Mouse (Mus musculus) hindbrain, embryonic 15.5 days (tissue): ENCODE data around the gene Pou2af1. TPM values are rescaled to one million over a fixed set of nuclear protein-coding genes. Genes with fewer than 3 reads are reported as not detected.

Source experiments
- ATAC-seq: fragments of 200-750 bp; cut with Nextera tagmentation; 2 replicates; pipeline ENCODE4 v1.8.0; 2017; ENCODE audit warnings: low read depth, moderate number of reproducible peaks, moderate TSS enrichment; ENCODE audit not compliant: low FRiP score
- H3K27ac ChIP-seq: fragments of 300-500 bp; sonication (generic); replicated peaks from 2 replicates; pipeline ENCODE4 v1.5.1; 2015; ENCODE audit warnings: mild to moderate bottlenecking, inconsistent platforms
- H3K27me3 ChIP-seq: fragments of 300-500 bp; sonication (generic); 2 replicates; pipeline ENCODE4 v1.6.1; 2015; ENCODE audit warnings: control low read depth, inconsistent platforms
- H3K36me3 ChIP-seq: fragments of 300-500 bp; sonication (generic); 2 replicates; pipeline ENCODE4 v1.6.1; 2015; ENCODE audit warnings: control low read depth, inconsistent platforms
- H3K4me1 ChIP-seq: fragments of 300-500 bp; sonication (generic); replicated peaks from 2 replicates; pipeline ENCODE4 v1.6.1; 2015; ENCODE audit warnings: control low read depth, inconsistent platforms
- H3K4me2 ChIP-seq: fragments of 300-500 bp; sonication (generic); 2 replicates; pipeline ENCODE4 v1.6.1; 2015; ENCODE audit warnings: moderate library complexity, mild to moderate bottlenecking, inconsistent platforms
- H3K4me3 ChIP-seq: fragments of 300-500 bp; sonication (generic); 2 replicates; pipeline ENCODE4 v1.5.1; 2015; ENCODE audit warnings: mild to moderate bottlenecking, inconsistent platforms
- H3K9ac ChIP-seq: fragments of 300-500 bp; sonication (generic); 2 replicates; pipeline ENCODE4 v1.6.1; 2015; ENCODE audit warnings: inconsistent platforms
- H3K9me3 ChIP-seq: fragments of 300-500 bp; sonication (generic); 2 replicates; pipeline ENCODE4 v1.6.1; 2016; ENCODE audit warnings: control low read depth, inconsistent platforms
- WGBS: fragments of 180-500 bp; shearing (Covaris S2); methylation state at CpG from one replicate; pipeline ENCODE4 v1.1.7; 2015; 5-methylcytosine and 5-hydroxymethylcytosine counted together
- polyA plus RNA-seq: library from polyadenylated mRNA; unstranded; fragments of >200 nt; fragmentation: Nextera tagmentation; extraction: Ambion mirVana; gene quantifications from 2 replicates; pipeline ENCODE4 v1.2.1, GENCODE M21; 2015

The Pou2af1 gene
- polyA plus RNA-seq, 1 experiment from 2014 or later = 0.27 TPM

DNA sequence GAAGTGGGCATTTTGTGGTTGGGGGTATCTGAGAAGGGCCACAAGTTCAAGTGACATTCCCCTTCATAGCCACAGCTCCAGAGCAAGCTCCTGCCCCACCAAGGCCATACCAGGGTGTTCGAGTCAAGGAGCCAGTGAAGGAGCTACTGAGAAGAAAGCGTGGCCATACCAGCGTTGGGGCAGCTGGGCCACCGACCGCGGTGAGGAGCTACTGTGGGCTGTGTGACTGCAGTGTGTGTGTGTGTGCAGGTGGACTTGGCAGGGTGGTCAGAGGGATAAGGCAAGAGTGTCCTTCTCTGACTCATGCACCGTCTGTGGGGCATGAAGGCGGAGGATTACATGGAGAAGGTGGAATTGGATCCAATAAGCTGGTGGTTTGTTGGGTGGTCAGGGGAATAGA lies 18.7 kb downstream of the Pou2af1 start:
- WGBS = 95% methylated on average over 8 of the region's 8 CpGs
- H3K36me3 ChIP-seq = no peaks in the 10 kb centered on the region

GRCm38 (mm10) chr9:51238741-51239385 lies 25.4 kb downstream of the Pou2af1 start:
- 51% methylated on average over 12 of the region's 12 CpGs for WGBS
- Histone ChIP-seq H3K27me3 (peaks cover 4% of the 10 kb centered on the region; the same call in 1 of the 2 replicates), H3K4me3 (no peak overlapping the region), H3K9ac (no peak overlapping the region), H3K4me2 (no peak overlapping the region), H3K4me1 (peaks cover 8% of the 10 kb centered on the region), H3K36me3 (no peaks in the 10 kb centered on the region), H3K27ac (0 out of 2 replicates have a peak overlapping the region, but pooled peaks have one; percentile 31), H3K9me3 (no peaks in the 10 kb centered on the region)
- ATAC-seq = peak; percentile 69; the same call in 1 of the 2 replicates

More for the DNA sequence above, 18.7 kb downstream of the Pou2af1 start:
- no peak overlapping the region for H3K27ac ChIP-seq
- no peak for ATAC-seq
- H3K4me3 ChIP-seq = no peak overlapping the region
- no peak overlapping the region for H3K4me2 ChIP-seq
- no peak overlapping the region for H3K9ac ChIP-seq
- no peaks in the 10 kb centered on the region for H3K9me3 ChIP-seq
- H3K4me1 ChIP-seq = no peaks in the 10 kb centered on the region
- no peaks in the 10 kb centered on the region; the same call in 1 of the 2 replicates for H3K27me3 ChIP-seq

GRCm38 (mm10) chr9:51256780-51257502 lies 43.4 kb downstream of the Pou2af1 start:
- Histone ChIP-seq H3K4me3 (no peak overlapping the region), H3K9ac (no peak overlapping the region), H3K9me3 (no peaks in the 10 kb centered on the region), H3K4me1 (no peaks in the 10 kb centered on the region), H3K4me2 (no peak overlapping the region), H3K27me3 (no peaks in the 10 kb centered on the region), H3K27ac (no peak overlapping the region), H3K36me3 (no peaks in the 10 kb centered on the region)
- 66% methylated on average over 4 of the region's 4 CpGs for WGBS
- no peak for ATAC-seq

- H3K4me1 ChIP-seq = no peaks in the 10 kb centered on the region
- H3K27ac ChIP-seq = no peak overlapping the region
- no peak overlapping the region for H3K9ac ChIP-seq
- H3K27me3 ChIP-seq = no peaks in the 10 kb centered on the region
- ATAC-seq = no peak
- H3K4me3 ChIP-seq = no peak overlapping the region
- 88% methylated on average over 5 of the region's 5 CpGs for WGBS
- H3K36me3 ChIP-seq = no peaks in the 10 kb centered on the region
- H3K4me2 ChIP-seq = no peak overlapping the region
- H3K9me3 ChIP-seq = no peaks in the 10 kb centered on the region
Measured at GRCm38 (mm10) chr9:51258426-51258825, 44.9 kb downstream of the Pou2af1 start.

DNA sequence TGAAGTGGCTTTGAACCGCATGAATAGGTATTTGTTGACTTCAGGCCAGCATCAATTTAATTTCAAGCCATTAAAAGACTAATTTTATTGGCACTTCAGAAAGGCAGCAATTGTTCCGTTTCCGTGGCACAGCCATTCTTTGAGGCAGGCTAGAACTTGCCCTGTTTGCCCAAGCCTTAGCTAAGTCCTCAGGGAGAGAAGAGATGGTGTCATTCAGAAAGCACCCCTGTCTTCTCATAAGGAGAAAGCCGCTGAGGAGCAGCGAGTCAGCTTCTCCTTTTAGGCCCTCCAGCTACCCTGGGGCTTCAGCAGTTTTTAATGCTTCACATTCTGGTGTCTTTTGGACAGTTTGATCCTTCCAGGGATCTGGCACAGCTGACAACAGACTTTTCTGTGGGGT lies 55.3 kb downstream of the Pou2af1 start:
- H3K9me3 ChIP-seq = no peaks in the 10 kb centered on the region

DNA sequence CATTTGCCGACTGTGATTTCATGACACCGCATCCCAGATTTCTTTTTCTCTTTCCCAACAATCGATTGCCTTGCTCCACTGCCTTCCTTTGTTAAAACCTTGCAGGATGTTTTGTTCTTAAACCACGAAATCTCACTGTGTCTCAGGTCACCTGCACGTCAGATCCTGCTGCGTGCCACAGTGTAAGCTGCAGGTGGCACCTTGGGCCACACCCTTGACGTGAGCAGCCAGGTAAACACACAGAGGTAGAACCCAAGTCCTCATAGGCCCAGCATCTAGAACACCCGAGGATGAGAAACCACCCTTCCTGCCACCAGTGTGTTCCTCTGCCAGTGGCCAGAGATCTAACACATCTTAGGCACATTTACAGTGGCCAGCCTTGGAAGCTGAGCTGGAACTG lies 57.6 kb downstream of the Pou2af1 start:
- no peaks in the 10 kb centered on the region for H3K4me1 ChIP-seq
- 64% methylated on average over 8 of the region's 8 CpGs for WGBS
- no peak for ATAC-seq
- no peaks in the 10 kb centered on the region for H3K27me3 ChIP-seq
- H3K4me3 ChIP-seq = no peak overlapping the region
- no peak overlapping the region for H3K27ac ChIP-seq
- no peak overlapping the region for H3K9ac ChIP-seq
- no peaks in the 10 kb centered on the region for H3K36me3 ChIP-seq
- no peak overlapping the region for H3K4me2 ChIP-seq
- no peaks in the 10 kb centered on the region for H3K9me3 ChIP-seq

More for the DNA sequence above, 55.3 kb downstream of the Pou2af1 start:
- H3K27me3 ChIP-seq = no peaks in the 10 kb centered on the region
- no peak overlapping the region for H3K9ac ChIP-seq
- H3K36me3 ChIP-seq = no peaks in the 10 kb centered on the region
- H3K4me3 ChIP-seq = no peak overlapping the region
- H3K4me2 ChIP-seq = no peak overlapping the region
- 74% methylated on average over 5 of the region's 5 CpGs for WGBS
- no peaks in the 10 kb centered on the region for H3K4me1 ChIP-seq
- H3K27ac ChIP-seq = no peak overlapping the region
- no peak for ATAC-seq

- no peaks in the 10 kb centered on the region for H3K9me3 ChIP-seq
- H3K4me3 ChIP-seq = no peak overlapping the region
- no peaks in the 10 kb centered on the region for H3K4me1 ChIP-seq
- H3K27me3 ChIP-seq = no peaks in the 10 kb centered on the region
- no peak overlapping the region for H3K4me2 ChIP-seq
- H3K36me3 ChIP-seq = no peaks in the 10 kb centered on the region
- ATAC-seq = no peak
- H3K9ac ChIP-seq = no peak overlapping the region
- WGBS = 84% methylated on average over 5 of the region's 5 CpGs
- no peak overlapping the region for H3K27ac ChIP-seq
Measured at GRCm38 (mm10) chr9:51272102-51272501, 58.6 kb downstream of the Pou2af1 start.

- ATAC-seq = no peak
- 73% methylated on average over 9 of the region's 9 CpGs for WGBS
- no peaks in the 10 kb centered on the region for H3K36me3 ChIP-seq
- H3K9me3 ChIP-seq = no peaks in the 10 kb centered on the region
- H3K4me3 ChIP-seq = no peak overlapping the region
- no peak overlapping the region for H3K27ac ChIP-seq
- H3K9ac ChIP-seq = no peak overlapping the region
- no peak overlapping the region for H3K4me2 ChIP-seq
- H3K4me1 ChIP-seq = peaks cover 9% of the 10 kb centered on the region
- peaks cover 7% of the 10 kb centered on the region; the same call in 1 of the 2 replicates for H3K27me3 ChIP-seq
Measured at GRCm38 (mm10) chr9:51273581-51274154, 60.2 kb downstream of the Pou2af1 start.

GRCm38 (mm10) chr9:51274678-51275077 lies 61.2 kb downstream of the Pou2af1 start:
- Histone ChIP-seq H3K4me3 (no peak overlapping the region), H3K9me3 (no peaks in the 10 kb centered on the region), H3K4me2 (no peak overlapping the region), H3K36me3 (no peaks in the 10 kb centered on the region), H3K27ac (no peak overlapping the region), H3K9ac (no peak overlapping the region), H3K4me1 (peaks cover 17% of the 10 kb centered on the region), H3K27me3 (peaks cover 14% of the 10 kb centered on the region)
- WGBS = 48% methylated on average over 4 of the region's 4 CpGs
- ATAC-seq = no peak

DNA sequence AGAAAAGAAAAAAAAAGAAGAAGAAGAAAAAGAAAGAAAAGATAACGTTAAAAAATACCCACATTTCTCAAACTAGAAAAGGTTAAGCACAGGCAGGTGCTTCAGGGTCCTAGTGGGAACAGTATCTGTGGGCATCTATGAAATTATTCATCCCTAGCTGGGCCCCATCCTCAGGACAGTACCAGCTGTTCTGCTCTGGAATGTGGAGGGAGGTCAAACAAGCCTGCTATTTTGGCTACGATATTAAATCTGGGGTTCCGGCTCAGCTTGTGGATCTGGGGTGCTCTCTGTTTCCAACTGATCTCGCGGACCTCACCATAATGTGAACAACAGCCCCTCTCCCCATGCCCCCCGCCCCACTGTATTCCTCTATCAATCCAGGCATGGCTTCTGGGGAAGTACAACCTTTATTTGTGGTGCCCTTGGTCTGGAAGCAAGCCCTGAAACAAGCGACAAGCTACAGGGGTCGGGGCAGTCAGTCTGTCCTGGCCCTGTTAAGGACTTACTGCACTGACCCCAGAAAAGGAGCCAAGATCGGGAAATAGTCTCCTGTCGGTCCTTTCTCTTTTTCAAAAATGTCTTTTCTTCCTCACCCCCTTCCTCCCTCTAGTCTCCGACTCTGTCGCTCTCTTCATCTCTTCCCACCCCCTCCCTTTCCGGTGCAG lies 64.5 kb downstream of the Pou2af1 start:
- no peaks in the 10 kb centered on the region for H3K9me3 ChIP-seq
- 20% methylated on average over 13 of the region's 13 CpGs for WGBS
- peak overlapping the region; percentile 72 for H3K4me2 ChIP-seq
- H3K27ac ChIP-seq = no peak overlapping the region
- 0 out of 2 replicates have a peak overlapping the region, but pooled peaks have one; percentile 47 for H3K9ac ChIP-seq
- peak; percentile 11; the same call in 1 of the 2 replicates for ATAC-seq
- peak overlapping the region; percentile 43 for H3K4me3 ChIP-seq
- H3K27me3 ChIP-seq = peaks cover 24% of the 10 kb centered on the region
- H3K36me3 ChIP-seq = no peaks in the 10 kb centered on the region
- H3K4me1 ChIP-seq = peaks cover 17% of the 10 kb centered on the region

GRCm38 (mm10) chr9:51278500-51279381 lies 65.2 kb downstream of the Pou2af1 start, which contains the start of gene Colca2:
Colca2 (minus strand) TSS chr9:51278569.
- Histone ChIP-seq H3K4me2 (peak within 1 kb of the TSS; percentile 72), H3K27ac (no peak within 1 kb of the TSS)
- under 1% methylated on average over 53 of the region's 53 CpGs for WGBS

More at GRCm38 (mm10) chr9:51278500-51279381, 65.2 kb downstream of the Pou2af1 start, which contains the start of gene Colca2:
- ATAC-seq = peak; percentile 94
- Histone ChIP-seq H3K36me3 (no peaks in the 10 kb centered on the region), H3K27me3 (peaks cover 24% of the 10 kb centered on the region), H3K9ac (peak within 1 kb of the TSS; percentile 47), H3K4me3 (peak within 1 kb of the TSS; percentile 43), H3K4me1 (peaks cover 17% of the 10 kb centered on the region), H3K9me3 (no peaks in the 10 kb centered on the region)
